Mouse (Mus musculus): ENCODE measurements around the gene 1700025C18Rik.

The 1700025C18Rik gene

DNA sequence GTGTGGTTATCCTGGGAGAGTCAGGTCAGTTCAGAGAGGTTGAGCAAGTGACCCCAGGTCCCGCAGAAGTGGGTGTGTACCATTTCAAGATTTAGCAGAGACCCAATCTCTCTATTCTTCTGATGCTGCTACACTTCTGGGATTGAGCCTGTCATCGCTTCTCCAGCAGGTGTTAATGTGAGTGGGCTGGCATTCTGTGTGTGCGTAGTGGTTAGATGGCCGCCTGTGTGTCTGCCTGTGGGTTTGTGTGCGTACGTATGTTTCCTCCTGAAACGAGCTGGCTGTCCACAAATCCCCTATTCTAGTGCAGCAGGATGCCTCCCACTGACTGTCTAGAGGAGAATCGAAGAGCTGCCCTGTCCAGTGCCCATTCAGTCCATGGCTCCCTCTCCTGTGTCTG lies 12.5 kb downstream of the 1700025C18Rik start:
- DNase-seq (ENCODE audit: low read depth, low spot score), result no peak

DNA sequence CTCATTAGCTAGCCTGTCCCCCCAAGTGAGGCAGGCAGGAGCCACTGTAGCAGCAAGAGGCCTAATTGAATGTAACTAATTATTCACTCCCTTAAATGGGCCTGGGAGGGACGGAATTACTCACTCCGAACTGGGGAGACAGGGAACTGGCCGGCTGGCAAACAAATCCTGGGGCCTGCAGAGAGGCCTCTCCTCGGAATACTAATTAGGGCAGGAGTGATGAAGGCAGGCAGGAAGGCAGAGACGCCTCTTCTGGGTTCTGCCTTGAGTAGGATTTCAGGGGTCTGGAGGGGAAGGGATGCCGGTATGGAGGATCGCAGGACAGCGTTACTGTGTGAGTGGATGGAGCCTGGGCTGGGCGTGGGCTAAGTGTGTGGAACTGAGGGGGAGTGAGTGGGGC lies 13.5 kb downstream of the 1700025C18Rik start:
- no peak for DNase-seq (ENCODE audit: low read depth, low spot score)

DNA sequence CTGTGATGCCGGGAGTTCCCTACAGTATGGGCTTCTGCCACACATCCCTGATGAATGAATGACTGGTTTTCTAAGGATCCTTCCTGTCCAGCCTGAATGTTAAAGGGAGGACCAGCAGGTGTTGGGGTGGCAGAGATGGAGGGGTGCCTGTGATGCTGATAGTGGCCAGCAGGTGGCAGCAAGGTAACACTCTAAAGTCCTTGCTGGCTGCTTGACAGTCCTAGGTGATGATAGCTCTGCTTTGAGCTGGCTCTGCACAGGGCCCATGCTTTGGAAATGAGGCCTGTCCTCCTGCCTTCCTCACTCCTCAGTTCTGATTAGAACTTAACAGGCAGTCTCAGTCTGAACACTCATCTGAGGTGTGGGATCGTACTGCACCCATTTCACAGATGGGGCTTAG lies 15.6 kb downstream of the 1700025C18Rik start:
- DNase-seq (ENCODE audit: low read depth, low spot score), result peak; percentile 66

DNA sequence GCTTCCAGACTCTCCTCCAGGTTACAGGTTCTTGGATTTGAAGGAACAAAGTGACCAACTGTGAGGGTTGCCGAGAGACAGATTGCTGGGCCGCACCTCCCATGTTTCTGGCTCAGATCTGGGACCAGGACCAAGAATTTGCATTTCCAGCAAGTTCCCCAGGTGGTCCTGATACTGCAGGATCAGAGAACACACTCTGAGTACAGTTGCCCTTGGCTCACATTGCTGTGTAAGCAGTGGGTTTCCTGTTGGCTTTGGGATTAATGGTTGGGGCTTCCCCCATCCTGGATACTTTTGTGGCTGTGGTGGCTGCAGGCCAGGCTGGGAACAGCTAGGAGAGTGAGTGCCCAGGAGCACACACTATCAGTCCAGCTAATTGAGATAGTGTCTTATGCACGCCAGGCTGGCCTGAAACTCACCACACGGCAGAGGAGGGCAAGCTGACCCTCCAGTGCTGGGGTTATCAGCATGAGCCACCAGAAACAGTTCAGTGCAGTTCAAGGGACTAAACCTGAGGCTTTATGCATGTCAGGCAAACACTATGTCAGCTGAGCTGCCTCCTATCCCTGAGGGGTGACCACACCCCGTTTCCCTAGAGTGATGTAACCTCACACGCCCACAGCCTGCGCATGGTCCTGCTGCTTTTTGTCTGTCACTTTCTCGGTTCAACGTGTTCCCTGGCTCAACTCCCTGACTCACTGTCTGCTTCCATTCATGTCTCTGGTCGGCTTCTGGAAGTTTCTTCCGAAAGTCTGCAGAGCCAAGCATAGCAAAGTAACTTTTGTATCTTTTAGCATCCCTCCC lies 16.3 kb downstream of the 1700025C18Rik start:
- no peak for DNase-seq (ENCODE audit: low read depth, low spot score)

DNA sequence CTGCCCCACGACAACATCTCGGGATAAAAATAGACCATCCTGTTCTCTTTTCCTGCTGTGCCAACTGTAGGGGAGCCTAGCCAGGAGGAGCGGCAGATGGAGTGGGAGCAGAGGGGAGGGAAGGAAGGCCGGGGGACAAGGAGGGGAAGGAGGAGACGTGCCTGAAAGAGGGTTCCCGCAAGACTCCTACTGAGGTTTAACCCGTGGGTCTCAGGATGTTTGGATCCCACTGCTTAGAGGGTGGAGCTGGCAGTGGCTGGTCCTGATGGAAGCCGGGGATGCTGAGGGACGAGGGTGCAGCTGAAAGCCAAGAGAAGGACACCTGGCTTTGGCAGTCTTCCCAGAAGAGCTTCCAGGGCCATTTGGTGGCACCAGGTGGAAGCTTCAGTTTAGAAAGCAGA lies 17.2 kb downstream of the 1700025C18Rik start:
- DNase-seq (ENCODE audit: low read depth, low spot score), result no peak

DNA sequence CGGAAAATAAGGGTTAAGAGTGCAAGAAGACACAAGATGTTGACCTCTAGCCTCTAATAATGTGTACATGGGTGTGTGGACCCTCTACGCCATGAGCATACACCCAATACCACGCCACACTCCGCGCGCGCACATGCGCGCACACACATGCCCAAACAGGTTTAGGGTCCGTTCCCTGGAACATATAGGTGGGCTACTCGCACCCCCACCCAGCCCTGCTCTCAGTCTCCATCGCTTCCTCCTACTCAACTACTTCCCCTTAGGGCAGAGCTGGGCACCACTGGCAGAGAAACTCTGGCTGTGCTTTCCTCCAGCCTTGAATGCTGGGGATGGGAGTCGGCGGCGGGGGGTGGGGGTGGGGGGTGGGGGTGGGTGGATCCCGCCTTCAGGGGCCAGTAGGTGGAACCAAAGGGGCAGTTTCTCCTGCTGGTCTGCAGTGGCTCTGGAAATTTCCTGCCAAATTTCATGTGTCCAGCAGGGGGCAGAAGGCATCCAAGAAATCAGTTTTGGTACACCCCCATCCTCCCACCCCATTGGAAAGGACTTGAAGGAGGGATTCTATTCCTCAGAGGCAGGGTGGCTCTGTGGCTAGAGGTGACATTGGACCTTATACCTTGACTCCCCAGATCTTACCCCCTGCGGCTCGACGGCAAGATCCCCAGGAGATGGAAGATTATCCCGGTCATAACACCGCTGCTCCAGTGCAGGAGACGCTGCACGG lies 20.3 kb downstream of the 1700025C18Rik start:
- DNase-seq (ENCODE audit: low read depth, low spot score), result peak; percentile 32

DNA sequence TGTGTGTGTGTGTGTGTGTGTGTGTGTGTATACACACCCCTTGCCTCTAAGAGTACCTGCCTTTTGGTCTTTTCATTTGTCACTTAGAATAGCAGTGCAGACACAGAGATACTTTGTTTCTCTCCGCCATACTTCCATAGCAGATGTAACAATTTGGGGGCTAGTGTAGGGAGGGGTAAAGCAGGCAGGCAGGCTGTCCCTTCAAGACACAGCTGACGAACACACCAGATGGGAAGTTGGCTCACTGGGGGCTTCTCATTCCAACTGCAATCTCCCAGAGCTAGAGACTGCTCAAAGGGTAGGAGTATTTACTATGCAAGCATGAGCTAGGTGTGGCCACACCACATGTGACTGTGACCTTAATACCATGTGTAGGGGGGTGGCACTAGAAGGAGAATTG lies 21.7 kb downstream of the 1700025C18Rik start:
- no peak for DNase-seq (ENCODE audit: low read depth, low spot score)

DNA sequence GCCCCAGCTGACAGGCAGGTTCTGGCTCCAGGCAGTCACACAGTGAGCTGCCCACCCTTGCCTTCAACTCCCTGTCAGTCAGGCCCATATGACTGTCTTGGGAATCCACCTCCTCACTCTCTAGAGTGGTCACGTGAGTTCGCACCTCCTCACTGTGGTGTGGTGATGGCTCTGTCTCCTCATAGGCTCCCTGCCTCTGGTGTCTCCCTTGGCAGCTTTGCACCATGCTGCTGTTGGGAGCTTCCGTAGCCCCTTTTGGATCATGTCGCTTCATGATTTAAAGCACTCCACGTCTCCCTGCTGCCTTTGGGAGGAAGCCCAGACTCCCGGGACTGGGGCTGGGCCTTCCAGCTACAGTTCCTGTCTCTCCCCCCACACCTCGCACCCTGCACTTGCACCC lies 26.1 kb downstream of the 1700025C18Rik start:
- no peak for DNase-seq (ENCODE audit: low read depth, low spot score)

DNA sequence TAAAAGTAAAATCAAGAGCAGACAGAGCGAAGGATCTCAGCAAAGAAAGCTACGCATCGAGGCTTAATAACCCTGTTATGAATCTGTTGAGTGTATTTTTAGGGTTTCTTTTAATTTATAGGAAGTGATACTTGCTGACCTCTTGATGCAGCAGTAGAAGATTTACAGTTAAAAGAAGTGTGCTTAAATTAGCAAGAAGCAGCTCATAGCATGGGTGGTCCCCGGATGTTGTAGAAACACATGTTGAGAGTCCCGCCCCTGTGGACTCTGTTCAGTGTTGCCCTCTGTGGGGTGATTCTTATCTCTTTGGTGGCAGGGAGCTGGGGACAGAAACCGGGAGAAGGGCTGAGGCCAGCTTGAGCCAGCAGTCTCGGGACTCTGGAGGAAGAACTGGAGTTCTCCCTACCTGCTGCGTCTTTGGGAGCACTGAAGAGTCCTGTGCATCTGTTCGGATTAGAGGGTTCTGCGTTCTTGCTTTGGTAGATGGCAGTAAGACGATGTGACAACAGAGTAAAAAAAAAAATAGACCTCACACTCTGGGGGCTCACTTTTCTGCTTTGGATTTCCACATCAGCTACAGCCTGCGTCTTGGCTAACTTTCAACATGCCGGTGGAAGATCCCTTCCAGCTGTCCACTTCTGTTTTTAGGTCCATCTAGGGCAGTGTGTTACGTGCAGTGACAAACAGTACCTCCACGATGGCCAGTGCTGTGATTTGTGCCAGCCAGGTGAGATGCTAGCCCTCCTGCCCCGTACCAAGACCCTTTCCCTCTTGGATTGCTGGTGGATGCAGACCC lies 28.7 kb downstream of the 1700025C18Rik start:
- no peak for DNase-seq (ENCODE audit: low read depth, low spot score)

DNA sequence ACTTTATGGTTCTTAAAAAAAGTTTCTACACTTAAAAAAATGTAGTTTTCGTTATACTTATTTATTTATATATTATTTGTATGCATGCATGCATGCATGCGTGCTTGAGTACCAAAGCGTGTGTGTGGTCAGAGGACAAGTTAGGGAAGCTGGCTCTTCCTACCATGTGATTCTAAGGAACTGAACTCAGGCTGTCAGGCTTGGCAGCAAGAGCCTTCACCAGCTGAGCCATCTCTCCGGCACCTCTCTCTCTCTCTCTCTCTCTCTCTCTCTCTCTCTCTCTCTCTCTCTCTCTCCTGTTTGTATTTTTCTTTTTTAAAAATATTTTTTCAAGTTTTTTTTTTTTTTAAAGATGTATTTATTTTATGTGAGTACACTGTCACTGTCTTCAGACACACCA lies 30.6 kb downstream of the 1700025C18Rik start:
- DNase-seq (ENCODE audit: low read depth, low spot score), result no peak

DNA sequence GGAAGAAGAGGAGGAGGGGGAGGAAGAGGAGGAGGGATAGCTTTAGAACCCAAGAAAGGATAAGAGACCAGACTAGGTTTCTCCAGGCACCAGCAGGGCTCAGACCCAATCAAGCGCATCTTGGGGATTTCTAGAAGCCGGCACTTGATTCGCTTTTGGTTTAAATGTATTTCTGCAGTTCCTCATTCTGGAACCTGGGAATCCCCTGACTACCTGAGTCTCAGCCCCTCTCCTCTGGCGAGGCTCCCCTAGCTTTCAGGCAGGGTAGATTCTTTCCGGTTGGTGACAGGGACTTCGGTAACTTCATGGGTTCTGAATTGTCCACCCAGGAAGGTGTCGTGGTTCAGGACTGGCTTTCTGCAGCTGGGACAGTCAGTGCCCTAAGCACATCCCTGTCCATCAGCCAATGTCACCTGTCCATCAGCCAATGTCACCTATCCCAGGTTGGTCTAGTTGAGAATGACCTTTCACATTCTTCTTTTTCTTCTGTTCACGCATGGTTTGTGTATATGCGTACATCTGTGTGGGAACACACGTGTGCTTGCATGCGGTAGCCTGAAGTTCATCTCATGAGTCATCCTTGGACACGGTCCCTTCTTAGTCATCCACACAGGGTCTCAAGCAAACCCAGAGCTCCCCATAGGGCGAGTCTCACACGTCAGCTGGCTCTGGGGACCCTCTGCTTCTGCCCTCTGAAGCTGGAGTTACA lies 34.0 kb downstream of the 1700025C18Rik start:
- DNase-seq (ENCODE audit: low read depth, low spot score), result no peak

DNA sequence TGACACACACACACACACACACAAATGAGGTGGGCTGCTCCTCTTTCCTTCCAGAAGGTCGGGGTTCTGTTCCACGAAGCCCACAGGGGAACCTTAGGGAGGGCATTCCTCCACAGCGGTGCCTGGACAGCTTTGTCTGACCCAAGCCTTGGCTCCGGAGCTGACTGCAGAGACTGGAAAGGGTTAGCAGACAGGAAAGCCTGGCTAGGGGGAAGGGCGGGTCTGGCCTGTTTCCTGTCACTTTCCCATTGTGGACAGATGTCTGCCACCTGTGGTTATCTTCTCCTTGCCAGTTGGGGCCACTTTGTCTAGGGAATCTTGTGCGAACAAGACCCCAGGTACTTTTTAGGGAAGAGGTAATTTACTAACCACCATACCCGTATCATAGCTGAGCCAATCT lies 34.6 kb downstream of the 1700025C18Rik start:
- no peak for DNase-seq (ENCODE audit: low read depth, low spot score)

DNA sequence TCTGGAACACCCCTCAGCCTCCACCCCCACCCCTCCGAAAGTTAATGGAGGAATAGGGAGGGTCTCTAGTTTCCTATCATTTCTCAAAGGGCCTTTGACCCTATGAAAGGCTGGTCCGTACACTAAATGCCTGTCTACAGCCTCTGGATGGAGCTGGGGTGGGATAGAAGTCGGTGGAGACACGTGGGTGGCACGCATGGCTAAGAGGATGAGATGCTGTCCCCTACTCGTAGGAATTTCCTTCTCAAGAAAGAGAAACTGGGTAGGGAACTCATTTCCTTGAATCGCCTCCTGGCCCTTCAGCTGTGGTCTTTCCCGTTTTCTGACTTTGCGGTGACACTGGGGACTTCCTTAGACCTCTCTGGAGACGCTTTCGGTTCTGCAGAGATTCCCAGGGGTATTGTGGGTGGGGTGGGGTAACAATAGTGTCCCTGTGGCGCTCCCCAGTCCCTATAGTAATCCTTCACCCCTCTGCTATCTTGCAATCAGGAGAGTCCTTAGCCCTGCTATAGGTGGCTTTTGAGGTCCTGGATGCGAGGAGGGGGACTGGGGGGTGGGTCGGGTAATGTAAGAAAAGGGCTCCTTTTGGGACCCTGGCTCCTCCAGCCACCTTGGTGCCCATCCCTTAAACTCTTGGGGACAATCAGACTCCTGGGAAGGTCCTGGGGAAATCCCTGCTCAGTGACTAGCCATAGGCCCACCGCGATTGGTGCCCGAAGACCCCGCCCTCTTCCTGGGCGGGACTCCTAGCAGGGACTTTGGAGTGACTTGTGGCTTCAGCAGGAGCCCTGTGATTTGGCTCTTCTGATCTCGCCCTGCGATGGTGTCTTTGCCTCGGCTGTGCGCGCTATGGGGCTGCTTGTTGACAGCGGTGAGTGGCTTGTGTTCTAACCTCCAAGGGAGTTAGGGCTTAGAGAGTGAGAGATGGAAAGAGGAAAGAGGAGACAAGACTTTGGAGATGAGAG lies 35.4 kb downstream of the 1700025C18Rik start, which contains the start of gene Cd40:
TSS of gene Cd40 (plus strand) at position 740 of the 965 bp plus-strand sequence.
- DNase-seq (ENCODE audit: low read depth, low spot score), result peak; percentile 55

DNA sequence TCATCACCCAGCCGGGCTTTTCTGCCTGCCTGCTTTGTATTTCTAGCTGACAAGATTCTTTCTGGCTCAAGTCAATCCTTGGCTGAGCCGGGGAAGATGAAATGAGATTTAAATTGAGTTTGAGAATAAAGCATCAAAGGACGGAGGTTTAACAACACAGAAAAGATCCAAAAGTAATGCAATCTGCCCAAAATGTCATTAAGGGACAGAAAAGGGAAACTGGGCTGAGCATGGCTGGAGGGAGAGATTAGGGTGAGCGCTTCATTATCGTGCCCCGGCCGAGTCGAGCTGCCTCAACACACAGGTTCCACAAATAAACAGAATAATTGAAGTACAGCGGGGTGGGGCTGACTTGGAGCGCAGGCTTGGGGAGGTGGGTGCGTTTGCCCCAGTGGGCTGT lies 39.0 kb downstream of the 1700025C18Rik start:
- no peak for DNase-seq (ENCODE audit: low read depth, low spot score)

DNA sequence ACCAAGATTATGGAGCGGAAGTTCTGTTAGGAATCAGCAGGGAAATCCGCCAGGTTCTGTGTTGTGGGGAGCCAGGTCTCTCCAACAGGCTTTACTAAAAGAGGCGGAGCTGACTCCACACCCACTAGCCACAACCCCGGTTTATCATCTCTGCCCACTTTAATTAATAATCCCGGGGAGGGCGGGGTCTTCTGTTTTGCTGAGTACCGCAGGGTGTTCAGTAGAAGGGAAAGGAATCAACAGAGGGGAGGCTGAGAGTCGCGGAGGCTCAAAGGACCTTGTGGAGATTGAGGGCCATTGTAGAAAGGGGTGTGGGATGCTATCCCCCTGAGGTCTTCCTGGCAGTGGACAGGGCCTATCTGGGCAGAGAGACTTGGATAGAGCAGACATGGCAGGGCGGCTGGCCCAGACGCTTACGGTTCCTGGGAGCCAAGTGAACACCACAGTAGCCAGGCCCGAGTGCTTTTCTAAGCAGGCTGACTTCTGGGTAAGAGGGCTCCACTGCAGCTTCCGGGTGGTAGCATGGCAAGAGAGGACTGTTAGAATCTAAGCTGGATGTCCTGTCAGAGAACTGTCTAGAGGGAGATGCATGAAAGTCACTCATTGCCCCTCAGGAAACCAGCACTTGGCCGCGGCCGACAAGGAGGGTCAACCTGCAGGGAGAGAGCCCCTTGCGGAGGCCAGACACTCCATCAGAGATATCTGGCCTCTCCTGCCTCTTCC lies 39.6 kb downstream of the 1700025C18Rik start:
- DNase-seq (ENCODE audit: low read depth, low spot score), result no peak

DNA sequence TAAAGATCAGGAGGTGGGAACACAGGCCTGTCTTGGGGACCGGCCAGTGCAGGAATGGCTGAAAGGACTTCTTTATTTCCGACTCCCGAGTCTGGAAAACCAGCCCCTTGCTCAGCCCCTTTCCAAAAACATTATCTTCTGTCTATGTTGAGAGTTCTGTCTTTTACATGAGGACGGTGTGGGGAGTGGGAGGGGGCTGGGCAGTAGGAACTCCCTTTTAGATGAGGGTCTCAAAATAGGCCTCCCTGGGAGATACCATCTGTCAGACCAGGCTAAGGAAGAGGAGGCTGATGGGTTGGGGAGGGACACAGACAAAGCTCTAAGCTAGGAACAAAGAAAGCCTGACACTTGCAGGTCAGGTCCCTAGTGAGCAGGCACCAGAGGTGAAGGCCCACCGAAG lies 41.5 kb downstream of the 1700025C18Rik start:
- DNase-seq (ENCODE audit: low read depth, low spot score), result no peak

DNA sequence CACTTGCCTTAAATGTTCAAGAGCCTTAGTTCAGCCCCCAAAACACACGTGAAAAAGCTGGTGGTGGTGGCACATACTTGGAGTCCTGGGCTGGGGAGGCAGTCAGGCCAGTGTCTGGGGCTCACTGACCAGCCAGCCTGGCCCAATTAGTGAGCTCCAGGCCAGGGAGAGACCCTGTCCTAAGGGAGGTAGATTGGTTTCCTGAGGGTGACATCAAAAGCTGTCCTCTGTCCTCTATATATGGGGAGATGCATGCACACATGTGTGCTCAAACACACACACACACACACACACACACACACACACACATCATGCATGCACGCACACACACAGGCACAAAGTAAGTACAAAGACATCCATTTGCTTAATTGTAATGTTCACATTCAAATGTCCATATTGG lies 46.8 kb downstream of the 1700025C18Rik start:
- no peak for DNase-seq (ENCODE audit: low read depth, low spot score)

DNA sequence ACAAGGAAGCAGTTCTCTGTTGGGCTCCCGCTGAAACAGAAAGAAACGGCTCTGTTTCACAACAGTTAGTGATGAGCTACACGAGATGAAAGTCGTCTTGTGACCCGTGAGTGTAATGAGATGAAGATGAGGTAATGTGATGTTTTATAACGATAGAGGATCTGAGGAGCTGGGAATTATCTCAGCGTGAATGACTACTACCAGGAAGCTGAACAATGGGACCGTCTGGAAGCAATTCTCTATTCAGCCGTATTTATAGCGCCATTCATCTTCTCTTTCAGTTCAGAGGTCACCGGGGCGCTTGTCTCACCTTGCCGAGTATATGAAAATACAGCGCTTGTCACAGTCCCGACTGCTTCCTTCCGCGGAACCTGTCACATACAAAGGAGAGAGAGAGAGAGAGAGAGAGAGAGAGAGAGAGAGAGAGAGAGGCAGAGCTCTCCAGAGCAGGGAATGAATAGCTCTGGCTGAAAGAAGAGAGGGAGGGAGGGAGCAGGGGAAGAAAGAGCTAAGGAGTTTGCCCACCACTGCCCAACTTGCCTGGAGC lies 47.4 kb downstream of the 1700025C18Rik start:
- DNase-seq (ENCODE audit: low read depth, low spot score), result peak; percentile 13

DNA sequence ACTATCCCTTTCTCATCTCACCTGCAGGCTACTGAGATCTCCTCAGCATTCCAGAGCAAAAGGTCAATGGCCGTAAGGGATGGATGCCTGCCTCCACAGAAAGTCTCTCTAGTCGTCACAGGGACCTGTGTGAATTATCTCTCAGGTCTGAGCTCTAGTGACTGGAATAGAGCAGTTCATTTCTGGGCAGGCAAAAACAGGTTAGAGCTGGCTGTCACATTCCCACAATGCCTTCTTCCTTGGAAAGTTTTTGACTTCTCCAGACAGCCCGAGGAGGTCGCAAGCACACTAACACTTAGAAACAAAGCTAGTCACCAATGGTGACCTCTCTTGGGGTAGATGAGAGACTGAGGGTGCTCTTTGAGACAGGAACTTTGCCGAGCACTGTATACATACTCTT lies 48.4 kb downstream of the 1700025C18Rik start:
- DNase-seq (ENCODE audit: low read depth, low spot score), result no peak

Measured in CD4-positive helper T cell, adult 2 months (primary cell).